Mouse (Mus musculus): ENCODE measurements around the gene Gprasp2.

GRCm38 (mm10) chrX:135804149-135804548 lies 34.7 kb upstream of the Gprasp2 start:
- TF ChIP-seq CTCF (IDR thresholded peaks at IDR 0.05; ENCODE audit: low read depth, low read length) (no peak), POLR2A (IDR thresholded peaks at IDR 0.05; ENCODE audit: extremely low read depth, insufficient read depth, low read length) (no peak)

All from liver, adult 2 months (tissue).